Mouse (Mus musculus) liver, embryonic 14.5 days (tissue): ENCODE measurements at regions not wholly inside any gene's neighbourhood (a gene's known extent, or its start where the extent isn't known, plus 50 kb on each side); places are given as distances from the start of the nearest gene placed in this dataset.

Experiments used
- ATAC-seq: fragments of 200-750 bp; cut with Nextera tagmentation; 2 replicates; pipeline ENCODE4 v1.8.0; 2017; ENCODE audit warnings: moderate number of reproducible peaks, mild to moderate bottlenecking, moderate library complexity; ENCODE audit not compliant: insufficient read depth
- DNase-seq, 3 experiments: peaks; one replicate each; pipeline ENCODE4 v3.0.0-alpha.2; 2012 to 2013; ENCODE audit warnings: low read depth in 3 of 3, low spot score in 3 of 3
- H3K27ac ChIP-seq: fragments of 300-500 bp; sonication (generic); 2 replicates; pipeline ENCODE4 v1.5.1; 2014; ENCODE audit warnings: moderate library complexity, mild to moderate bottlenecking, control low read depth, inconsistent platforms
- H3K27me3 ChIP-seq: fragments of 300-500 bp; sonication (generic); 2 replicates; pipeline ENCODE4 v1.6.1; 2014; ENCODE audit warnings: mild to moderate bottlenecking, low read length, moderate library complexity; ENCODE audit not compliant: control insufficient read depth, insufficient read depth
- H3K36me3 ChIP-seq: fragments of 300-500 bp; sonication (generic); replicated peaks from 2 replicates; pipeline ENCODE4 v1.6.1; 2014; ENCODE audit warnings: low read depth; ENCODE audit not compliant: control insufficient read depth, insufficient read depth
- H3K4me1 ChIP-seq, 2 experiments: fragments of 200-500 bp in 1 of 2; fragments of 300-500 bp in 1 of 2; sonication (generic) in 1 of 2; replicated peaks; 2 replicates each; pipeline ENCODE4 v1.6.1; 2012 to 2014; ENCODE audit warnings: antibody characterized with exemption in 1 of 2, inconsistent platforms in 1 of 2, low read length in 1 of 2; ENCODE audit not compliant: control insufficient read depth in 2 of 2, insufficient read depth in 2 of 2
- H3K4me2 ChIP-seq: fragments of 300-500 bp; sonication (generic); 2 replicates; pipeline ENCODE4 v1.6.1; 2014; ENCODE audit warnings: low read depth, mild to moderate bottlenecking, control low read depth, moderate library complexity
- H3K4me3 ChIP-seq, 2 experiments: fragments of 200-500 bp in 1 of 2; fragments of 300-500 bp in 1 of 2; sonication (generic) in 1 of 2; 2 replicates each; pipeline ENCODE4 v1.5.1; 2012 to 2014; ENCODE audit warnings: low read depth in 2 of 2, low read length in 2 of 2, mild to moderate bottlenecking in 2 of 2, control low read depth in 1 of 2, inconsistent platforms in 1 of 2, moderate library complexity in 1 of 2; ENCODE audit not compliant: insufficient read depth in 1 of 2
- H3K9ac ChIP-seq: fragments of 300-500 bp; sonication (generic); replicated peaks from 2 replicates; pipeline ENCODE4 v1.6.1; 2014; ENCODE audit warnings: mild to moderate bottlenecking, control low read depth, moderate library complexity
- H3K9me3 ChIP-seq: fragments of 300-500 bp; sonication (generic); 2 replicates; pipeline ENCODE4 v1.6.1; 2016; ENCODE audit warnings: low read length, mixed read lengths; ENCODE audit not compliant: control insufficient read depth
- CTCF ChIP-seq: IDR thresholded peaks from 2 replicates; pipeline ENCODE4 v1.5.1; 2016; ENCODE audit warnings: antibody characterized with exemption, low read depth, control low read depth
- EP300 ChIP-seq: IDR thresholded peaks from 2 replicates; pipeline ENCODE4 v1.6.1; 2016; ENCODE audit warnings: antibody characterized with exemption, low read depth
- WGBS: fragments of 180-500 bp; shearing (Covaris S2); extraction: QIAGEN DNeasy Blood & Tissue Kit; methylation state at CpG from one replicate; pipeline ENCODE4 v1.1.7; 2014; ENCODE audit not compliant: insufficient replicate concordance; 5-methylcytosine and 5-hydroxymethylcytosine counted together

DNA sequence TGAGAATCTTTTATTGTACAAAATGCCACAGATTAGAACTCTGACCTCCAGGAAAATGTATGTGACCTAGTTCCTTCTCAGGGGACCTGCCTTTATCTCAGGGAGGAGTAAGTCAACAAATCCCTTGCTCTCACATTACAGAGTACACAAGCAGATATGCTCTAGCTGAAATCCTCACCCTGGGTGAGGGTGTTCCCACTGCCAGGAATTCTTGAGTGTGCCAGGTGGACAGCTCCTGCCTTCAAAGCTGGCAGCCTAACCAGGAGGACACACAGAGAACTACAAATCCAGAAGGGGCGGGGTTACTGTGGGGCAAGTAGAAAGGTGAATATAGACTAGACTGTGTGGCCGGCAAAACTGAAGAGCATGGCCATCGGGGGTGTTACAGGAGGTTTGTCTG is 141.9 kb upstream of the Cdyl start:
- no peak for ATAC-seq
- H3K9ac ChIP-seq, result no peak overlapping the region
- DNase-seq, result no peak
- H3K27me3 ChIP-seq, result no peaks in the 10 kb centered on the region
- H3K36me3 ChIP-seq, result no peaks in the 10 kb centered on the region
- no peak overlapping the region for H3K4me3 ChIP-seq
- WGBS, result 54% methylated on average over 3 of the region's 3 CpGs
- H3K4me2 ChIP-seq, result no peak overlapping the region
- no peaks in the 10 kb centered on the region for H3K4me1 ChIP-seq
- H3K27ac ChIP-seq, result no peak overlapping the region
- TF ChIP-seq EP300, result no peak
- TF ChIP-seq CTCF, result no peak
- no peaks in the 10 kb centered on the region for H3K9me3 ChIP-seq

DNA sequence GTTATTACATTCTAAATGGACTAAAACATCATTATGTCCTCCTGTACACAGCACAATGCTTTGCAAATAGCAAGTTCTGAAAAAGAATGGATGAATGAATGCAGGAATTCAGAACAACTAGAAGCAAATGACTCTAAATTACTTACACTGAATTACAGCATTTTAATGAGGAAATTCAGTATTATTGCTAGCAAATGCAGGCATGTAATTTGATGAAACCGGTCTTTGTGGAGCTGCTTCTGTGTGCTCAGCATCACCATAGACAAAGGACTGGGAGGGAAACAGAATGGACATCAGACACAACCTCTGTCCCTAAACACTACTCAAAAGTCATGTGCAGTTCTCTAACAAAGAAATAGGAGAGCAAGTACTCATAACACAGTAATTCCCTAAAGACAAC is 137.4 kb upstream of the Cdyl start:
- no peaks in the 10 kb centered on the region for H3K36me3 ChIP-seq
- H3K9me3 ChIP-seq, result no peaks in the 10 kb centered on the region
- ATAC-seq, result no peak
- H3K4me1 ChIP-seq, result no peaks in the 10 kb centered on the region
- no peak overlapping the region for H3K27ac ChIP-seq
- H3K4me2 ChIP-seq, result no peak overlapping the region
- TF ChIP-seq CTCF (no peak), EP300 (no peak)
- DNase-seq, result no peak
- WGBS, result 72% methylated on average over 1 of the region's 1 CpGs
- no peak overlapping the region for H3K4me3 ChIP-seq
- H3K27me3 ChIP-seq, result no peaks in the 10 kb centered on the region
- H3K9ac ChIP-seq, result no peak overlapping the region

DNA sequence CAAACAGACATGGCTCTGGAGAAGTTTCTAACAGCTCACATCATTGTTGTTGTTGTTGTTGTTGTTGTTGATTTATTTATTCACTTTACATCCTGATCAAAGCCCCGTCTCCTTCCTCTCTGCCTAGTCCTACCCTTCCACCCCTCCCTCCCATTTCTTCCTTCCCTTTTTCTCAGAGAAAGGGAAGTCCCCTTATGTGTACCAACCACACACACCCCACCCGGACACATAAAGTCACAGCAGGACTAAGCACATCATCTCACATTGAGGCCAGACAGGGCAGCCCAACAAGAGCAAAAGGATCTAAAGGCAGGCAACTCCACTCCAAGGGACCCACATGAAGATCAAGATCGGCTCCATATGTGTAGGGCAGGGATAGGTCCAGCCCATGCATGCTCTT is 130.1 kb upstream of the Cdyl start:
- 40% methylated on average over 3 of the region's 3 CpGs for WGBS
- DNase-seq (no peak), ATAC-seq (no peak)
- Histone ChIP-seq H3K9me3 (no peaks in the 10 kb centered on the region), H3K9ac (no peak overlapping the region), H3K27me3 (no peaks in the 10 kb centered on the region), H3K36me3 (no peaks in the 10 kb centered on the region), H3K27ac (no peak overlapping the region), H3K4me1 (no peaks in the 10 kb centered on the region), H3K4me2 (no peak overlapping the region), H3K4me3 (no peak overlapping the region)
- TF ChIP-seq CTCF (no peak), EP300 (no peak)

DNA sequence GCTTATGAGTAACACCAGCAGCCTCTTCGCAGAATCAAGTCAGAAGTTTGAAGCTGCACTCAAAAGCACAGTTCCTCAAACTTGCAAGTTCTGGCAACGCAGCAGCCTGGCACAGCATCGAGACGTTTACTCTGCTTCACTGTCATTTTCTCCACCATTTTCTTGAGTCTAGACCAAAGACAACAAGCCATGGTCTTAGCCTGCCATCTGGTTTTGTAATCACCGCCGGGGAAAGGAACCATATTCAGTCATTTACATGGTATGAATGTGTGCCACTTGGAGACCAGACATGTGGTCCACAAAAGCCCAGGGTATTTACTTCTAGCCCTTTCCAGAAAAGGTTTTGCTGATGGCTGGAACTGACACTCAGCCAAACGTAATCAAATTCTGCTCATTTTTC is 122.5 kb upstream of the Cdyl start:
- ATAC-seq, result no peak
- Histone ChIP-seq H3K9ac (no peak overlapping the region), H3K9me3 (no peaks in the 10 kb centered on the region), H3K36me3 (no peaks in the 10 kb centered on the region), H3K4me1 (peaks cover 0 to 5% of the 10 kb centered on the region in 2 experiments; a peak in 1 of 4 replicates), H3K4me2 (no peak overlapping the region), H3K27me3 (no peaks in the 10 kb centered on the region), H3K4me3 (no peak overlapping the region), H3K27ac (no peak overlapping the region)
- no peak for DNase-seq
- WGBS, result 67% methylated on average over 7 of the region's 7 CpGs
- no peak for TF ChIP-seq EP300
- no peak for TF ChIP-seq CTCF

DNA sequence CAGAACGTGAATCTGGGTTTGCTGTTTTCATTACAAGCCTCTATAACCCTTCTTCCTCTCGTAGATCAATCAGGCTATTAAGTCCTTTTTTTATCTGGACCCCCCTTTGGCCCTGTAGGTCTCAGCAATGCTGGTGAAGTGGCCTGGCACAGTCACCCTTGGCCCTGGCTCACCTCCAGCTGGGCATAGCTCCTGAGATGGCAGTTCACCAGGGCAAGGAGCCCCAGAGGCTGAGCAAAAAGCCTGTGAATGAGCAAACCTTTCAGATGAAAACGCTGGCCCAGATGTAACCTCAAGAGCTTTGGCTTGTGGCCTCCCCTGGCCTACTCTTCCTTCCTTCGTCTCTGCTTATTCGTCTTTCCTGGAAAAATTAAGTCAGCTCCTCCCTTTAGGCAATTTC is 121.7 kb upstream of the Cdyl start:
- Histone ChIP-seq H3K4me2 (no peak overlapping the region), H3K27ac (no peak overlapping the region), H3K9ac (no peak overlapping the region), H3K36me3 (no peaks in the 10 kb centered on the region), H3K27me3 (no peaks in the 10 kb centered on the region), H3K9me3 (no peaks in the 10 kb centered on the region), H3K4me1 (peaks cover 0 to 5% of the 10 kb centered on the region in 2 experiments; a peak in 1 of 4 replicates), H3K4me3 (no peak overlapping the region)
- 46% methylated on average over 5 of the region's 5 CpGs for WGBS
- ATAC-seq (no peak), DNase-seq (no peak)
- TF ChIP-seq EP300, result no peak

DNA sequence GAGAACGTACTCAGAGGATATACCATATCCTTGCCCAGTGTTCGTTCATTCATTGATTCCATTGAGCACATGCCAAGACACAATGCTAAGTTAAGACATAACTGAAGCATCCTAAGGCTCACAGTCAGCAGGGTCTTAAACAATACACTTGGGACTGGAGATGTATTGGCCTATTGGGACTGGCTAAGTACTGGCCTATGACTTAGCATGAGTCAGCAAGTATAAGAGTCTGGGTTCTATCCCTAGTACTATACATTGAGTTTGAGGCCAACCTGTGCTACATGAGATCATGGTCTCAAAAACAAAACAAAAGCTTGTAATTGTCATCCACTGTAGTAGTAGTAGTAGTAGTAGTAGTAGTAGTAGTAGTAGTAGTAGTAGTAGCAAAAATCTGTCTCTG is 119.2 kb upstream of the Cdyl start:
- peaks cover 0 to 5% of the 10 kb centered on the region in 2 experiments; a peak in 1 of 4 replicates for H3K4me1 ChIP-seq
- H3K9ac ChIP-seq, result no peak overlapping the region
- H3K4me2 ChIP-seq, result no peak overlapping the region
- no peaks in the 10 kb centered on the region for H3K27me3 ChIP-seq
- no peaks in the 10 kb centered on the region for H3K36me3 ChIP-seq
- whole genome bisulfite sequencing, result 79% methylated on average over 2 of the region's 2 CpGs
- ATAC-seq (peak; percentile 65; the same call in 1 of the 2 replicates), DNase-seq (peak; percentile 13 to 33 (median 13))
- no peak overlapping the region for H3K27ac ChIP-seq
- no peaks in the 10 kb centered on the region for H3K9me3 ChIP-seq
- H3K4me3 ChIP-seq, result no peak overlapping the region
- no peak for TF ChIP-seq CTCF
- no peak for TF ChIP-seq EP300
